Mouse (Mus musculus) liver, embryonic 16.5 days (tissue): ENCODE results near the gene Wdr25. TPM values are rescaled to one million over a fixed set of nuclear protein-coding genes. Genes with fewer than 3 reads are reported as not detected.

Source experiments
- ATAC-seq: fragments of 200-750 bp; cut with Nextera tagmentation; 2 replicates; pipeline ENCODE4 v1.8.0; 2017; ENCODE audit warnings: low read depth, mild to moderate bottlenecking, moderate number of reproducible peaks, moderate library complexity
- H3K27ac ChIP-seq: fragments of 300-500 bp; sonication (generic); 2 replicates; pipeline ENCODE4 v1.5.1; 2014; ENCODE audit warnings: mild to moderate bottlenecking, low read length
- H3K27me3 ChIP-seq: fragments of 300-500 bp; sonication (generic); 2 replicates; pipeline ENCODE4 v1.6.1; 2014; ENCODE audit warnings: low read depth, low read length, mixed read lengths; ENCODE audit not compliant: control insufficient read depth, insufficient read depth
- H3K36me3 ChIP-seq: fragments of 300-500 bp; sonication (generic); 2 replicates; pipeline ENCODE4 v1.6.1; 2014; ENCODE audit warnings: mild to moderate bottlenecking; ENCODE audit not compliant: control insufficient read depth, insufficient read depth
- H3K4me1 ChIP-seq: fragments of 300-500 bp; sonication (generic); 2 replicates; pipeline ENCODE4 v1.6.1; 2014; ENCODE audit warnings: low read depth, low read length, mixed read lengths; ENCODE audit not compliant: control insufficient read depth
- H3K4me2 ChIP-seq: fragments of 300-500 bp; sonication (generic); 2 replicates; pipeline ENCODE4 v1.6.1; 2014; ENCODE audit warnings: low read depth, low read length, mixed read lengths
- H3K4me3 ChIP-seq: fragments of 300-500 bp; sonication (generic); 2 replicates; pipeline ENCODE4 v1.5.1; 2014; ENCODE audit warnings: low read depth, mild to moderate bottlenecking, low read length
- H3K9ac ChIP-seq: fragments of 300-500 bp; sonication (generic); 2 replicates; pipeline ENCODE4 v1.6.1; 2014; ENCODE audit warnings: low read depth, low read length
- H3K9me3 ChIP-seq: fragments of 300-500 bp; sonication (generic); replicated peaks from 2 replicates; pipeline ENCODE4 v1.6.1; 2016; ENCODE audit warnings: low read length; ENCODE audit not compliant: control insufficient read depth
- WGBS: fragments of 180-500 bp; shearing (Covaris S2); extraction: QIAGEN DNeasy Blood & Tissue Kit; methylation state at CpG from one replicate; pipeline ENCODE4 v1.1.7; 2014; ENCODE audit not compliant: insufficient replicate concordance; 5-methylcytosine and 5-hydroxymethylcytosine counted together
- polyA plus RNA-seq: library from polyadenylated mRNA; unstranded; fragments of >200 nt; fragmentation: Nextera tagmentation; extraction: Ambion mirVana; gene quantifications from 2 replicates; pipeline ENCODE4 v1.2.1, GENCODE M21; 2015

The Wdr25 gene
- polyA plus RNA-seq, 1 experiment from 2014 or later: 1.3 TPM

DNA sequence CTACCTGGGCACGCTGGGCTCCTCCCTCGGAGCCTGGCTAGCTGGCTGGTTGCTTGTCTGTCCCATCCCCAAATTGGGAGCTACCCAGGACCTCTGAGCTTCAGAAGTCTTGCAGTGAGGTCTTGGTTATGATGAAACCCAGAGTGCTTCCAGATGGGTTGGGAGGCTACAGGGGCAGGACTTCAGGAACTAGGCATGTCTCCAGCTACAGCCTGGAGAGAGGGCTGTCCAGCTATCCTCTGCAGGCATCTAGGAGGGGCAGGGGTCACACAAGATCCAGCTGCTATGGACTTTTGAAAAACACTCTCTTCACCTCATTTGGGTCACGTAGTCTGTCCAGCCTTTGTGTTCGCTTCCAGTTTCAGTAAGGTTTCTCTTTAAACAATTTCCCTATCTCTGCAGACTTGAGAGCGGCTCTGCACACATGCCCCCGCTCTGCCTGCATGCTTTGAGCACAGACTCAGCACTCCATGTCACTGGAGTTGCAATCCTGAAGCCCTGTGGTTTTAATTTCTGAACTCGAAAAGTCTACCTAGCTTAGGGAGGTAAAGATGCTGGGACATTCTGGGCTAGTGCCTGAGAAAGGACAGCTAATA, 35.7 kb upstream of the Wdr25 start:
- Histone ChIP-seq H3K36me3 (peaks cover under 1% of the 10 kb centered on the region; the same call in 1 of the 2 replicates), H3K4me2 (no peak overlapping the region), H3K9ac (no peak overlapping the region), H3K27me3 (no peaks in the 10 kb centered on the region), H3K27ac (no peak overlapping the region), H3K4me3 (no peak overlapping the region), H3K9me3 (no peaks in the 10 kb centered on the region), H3K4me1 (no peaks in the 10 kb centered on the region; the same call in 1 of the 2 replicates)
- no peak for ATAC-seq
- WGBS: 70% methylated on average over 7 of the region's 7 CpGs

DNA sequence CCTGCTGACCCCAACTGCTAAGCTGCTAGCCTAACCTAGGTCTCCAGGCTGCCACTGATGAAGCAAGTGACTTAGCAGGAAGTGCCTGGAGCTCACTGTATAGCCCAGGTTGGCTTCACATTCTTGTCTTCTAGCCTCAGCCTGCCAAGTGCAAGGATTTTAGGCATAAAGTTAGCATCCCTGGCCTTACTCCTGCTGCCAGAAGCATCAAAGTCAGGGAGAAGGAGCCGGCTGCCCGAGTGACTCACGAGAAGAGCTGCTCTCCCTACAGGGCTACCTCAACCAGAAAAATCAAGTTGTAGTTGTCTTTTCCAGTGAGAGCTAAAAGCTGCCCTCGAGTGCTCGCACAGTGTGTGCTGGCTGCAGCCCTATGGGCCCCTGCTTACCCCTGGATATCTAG, 34.9 kb upstream of the Wdr25 start:
- Histone ChIP-seq H3K4me1 (no peaks in the 10 kb centered on the region; the same call in 1 of the 2 replicates), H3K4me2 (no peak overlapping the region), H3K36me3 (peaks cover 7% of the 10 kb centered on the region), H3K27ac (no peak overlapping the region), H3K9ac (no peak overlapping the region), H3K4me3 (no peak overlapping the region), H3K27me3 (no peaks in the 10 kb centered on the region), H3K9me3 (no peaks in the 10 kb centered on the region)
- WGBS: 67% methylated on average over 5 of the region's 5 CpGs
- no peak for ATAC-seq

DNA sequence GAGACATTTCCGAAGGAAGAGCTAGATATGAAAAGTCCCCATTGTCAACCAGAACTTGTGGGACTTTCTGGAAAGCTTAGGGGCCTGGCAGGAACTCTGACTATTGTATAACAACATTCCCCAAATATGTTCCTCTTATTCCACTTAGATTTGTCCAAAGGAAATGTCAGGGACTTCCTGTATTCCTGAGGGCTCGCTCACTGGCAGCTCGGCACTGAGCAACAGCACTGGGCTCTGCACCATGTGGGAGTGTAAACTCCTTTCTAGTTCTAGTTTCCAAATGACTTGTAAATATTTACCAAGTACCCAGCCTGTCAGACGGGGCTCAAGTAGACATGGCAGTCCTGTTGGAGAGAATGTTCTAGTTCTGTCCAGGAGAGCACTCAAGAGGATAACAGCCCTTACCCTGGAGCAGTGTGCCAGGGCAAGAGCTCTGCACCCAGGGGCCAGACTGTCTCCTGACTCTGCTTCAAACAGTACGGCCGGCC, 28.4 kb upstream of the Wdr25 start:
- Histone ChIP-seq H3K9ac (no peak overlapping the region), H3K36me3 (peaks cover 14% of the 10 kb centered on the region), H3K9me3 (no peaks in the 10 kb centered on the region), H3K27me3 (no peaks in the 10 kb centered on the region), H3K27ac (no peak overlapping the region), H3K4me3 (no peak overlapping the region), H3K4me2 (no peak overlapping the region), H3K4me1 (no peaks in the 10 kb centered on the region)
- no peak for ATAC-seq
- WGBS: 66% methylated on average over 6 of the region's 6 CpGs

DNA sequence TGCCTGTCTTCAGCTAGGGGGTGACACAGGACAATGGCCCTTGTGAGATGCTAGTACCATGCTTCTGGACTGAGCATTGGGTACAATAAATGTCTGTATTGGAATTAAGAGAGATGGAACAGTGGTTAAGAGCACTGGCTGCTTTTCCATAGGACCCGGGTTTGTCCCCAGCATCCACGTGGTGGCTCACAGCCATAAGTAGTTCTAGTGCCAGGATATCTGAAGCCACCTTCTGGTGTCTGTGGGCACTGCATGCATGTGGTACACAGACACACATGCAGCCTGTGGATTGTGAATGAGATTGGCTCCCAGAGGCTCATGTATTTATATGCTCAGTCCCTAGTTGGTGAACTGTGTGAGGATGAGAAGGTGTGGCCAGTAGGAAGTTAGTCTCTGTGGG, 23.9 kb upstream of the Wdr25 start:
- 79% methylated on average over 2 of the region's 2 CpGs for WGBS
- no peak overlapping the region for H3K4me3 ChIP-seq
- H3K27ac ChIP-seq: no peak overlapping the region
- H3K27me3 ChIP-seq: no peaks in the 10 kb centered on the region
- H3K36me3 ChIP-seq: peaks cover 8% of the 10 kb centered on the region
- ATAC-seq: no peak
- no peak overlapping the region for H3K4me2 ChIP-seq
- H3K9ac ChIP-seq: no peak overlapping the region
- no peaks in the 10 kb centered on the region for H3K4me1 ChIP-seq
- no peaks in the 10 kb centered on the region for H3K9me3 ChIP-seq

DNA sequence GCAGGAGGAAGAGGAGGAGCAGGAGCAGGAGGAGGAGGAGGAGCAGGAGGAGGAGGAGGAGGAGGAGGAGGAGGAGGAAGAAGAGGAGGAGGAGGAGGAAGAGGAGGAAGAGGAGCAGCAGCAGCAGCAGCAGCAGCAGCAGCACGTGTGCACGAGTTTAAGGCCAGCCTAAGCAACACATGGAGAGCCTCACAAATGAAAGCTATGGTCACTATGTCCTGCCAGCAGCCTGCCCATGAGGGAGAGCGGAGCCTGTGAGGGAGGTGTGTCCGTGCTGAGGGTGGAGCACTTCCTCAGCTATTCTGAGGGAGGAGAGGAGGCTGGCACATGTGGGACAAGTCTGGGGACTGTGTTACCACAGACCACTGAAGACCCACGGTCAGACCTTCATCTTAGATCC, 20.3 kb upstream of the Wdr25 start:
- no peak overlapping the region for H3K27ac ChIP-seq
- H3K27me3 ChIP-seq: no peaks in the 10 kb centered on the region
- H3K36me3 ChIP-seq: peaks cover 14% of the 10 kb centered on the region
- WGBS: 60% methylated on average over 5 of the region's 5 CpGs
- no peak overlapping the region for H3K4me3 ChIP-seq
- H3K4me2 ChIP-seq: no peak overlapping the region
- H3K4me1 ChIP-seq: no peaks in the 10 kb centered on the region
- no peak for ATAC-seq
- no peaks in the 10 kb centered on the region for H3K9me3 ChIP-seq
- H3K9ac ChIP-seq: no peak overlapping the region

DNA sequence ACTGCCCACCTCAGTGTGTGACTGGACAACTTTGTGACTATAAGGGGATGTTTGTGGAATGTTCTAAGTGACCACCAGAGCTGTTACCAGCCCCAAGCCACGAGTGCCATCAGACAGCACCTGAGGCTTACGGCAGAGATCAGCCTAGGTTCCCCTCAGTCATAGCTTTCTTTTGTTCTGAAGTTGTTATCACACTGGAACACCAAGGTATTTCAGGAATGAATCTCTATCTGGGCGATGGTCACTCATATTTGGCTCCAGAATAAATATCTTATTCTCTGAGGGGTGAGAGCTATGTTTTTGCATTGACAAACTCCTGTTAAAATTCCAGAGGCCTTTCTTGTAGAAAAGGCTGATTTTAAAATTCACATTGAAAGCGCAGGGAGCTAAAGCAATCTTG, 14.3 kb upstream of the Wdr25 start:
- Histone ChIP-seq H3K4me1 (no peaks in the 10 kb centered on the region), H3K4me2 (no peak overlapping the region), H3K36me3 (peaks cover 11% of the 10 kb centered on the region), H3K9ac (no peak overlapping the region), H3K4me3 (no peak overlapping the region), H3K27me3 (no peaks in the 10 kb centered on the region), H3K27ac (no peak overlapping the region), H3K9me3 (no peaks in the 10 kb centered on the region)
- 77% methylated on average over 4 of the region's 4 CpGs for WGBS
- no peak for ATAC-seq

DNA sequence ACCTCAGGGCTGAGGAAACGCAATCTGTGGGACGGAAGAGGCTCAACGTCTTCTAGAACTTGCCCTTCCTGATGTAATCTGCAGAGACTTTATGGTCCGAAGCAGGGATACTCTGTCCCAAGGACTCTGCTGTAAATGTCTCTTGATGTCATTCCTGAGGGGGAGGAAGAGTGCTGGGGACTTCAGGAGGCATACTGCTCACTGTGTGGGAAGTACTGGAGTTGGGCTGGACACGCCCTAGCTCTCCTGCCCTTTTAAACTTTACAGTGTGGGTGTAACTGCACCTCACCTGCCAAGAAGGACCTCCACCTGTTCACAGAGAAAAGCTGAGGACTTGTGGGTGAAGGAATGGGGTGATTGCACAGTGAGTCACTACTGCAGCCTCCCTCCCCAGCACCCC, 12.8 kb upstream of the Wdr25 start:
- Histone ChIP-seq H3K27me3 (no peaks in the 10 kb centered on the region), H3K9ac (no peak overlapping the region), H3K9me3 (no peaks in the 10 kb centered on the region), H3K4me1 (no peaks in the 10 kb centered on the region), H3K4me2 (no peak overlapping the region), H3K4me3 (no peak overlapping the region), H3K27ac (no peak overlapping the region), H3K36me3 (peaks cover 6% of the 10 kb centered on the region)
- no peak for ATAC-seq
- WGBS: 75% methylated on average over 5 of the region's 5 CpGs

DNA sequence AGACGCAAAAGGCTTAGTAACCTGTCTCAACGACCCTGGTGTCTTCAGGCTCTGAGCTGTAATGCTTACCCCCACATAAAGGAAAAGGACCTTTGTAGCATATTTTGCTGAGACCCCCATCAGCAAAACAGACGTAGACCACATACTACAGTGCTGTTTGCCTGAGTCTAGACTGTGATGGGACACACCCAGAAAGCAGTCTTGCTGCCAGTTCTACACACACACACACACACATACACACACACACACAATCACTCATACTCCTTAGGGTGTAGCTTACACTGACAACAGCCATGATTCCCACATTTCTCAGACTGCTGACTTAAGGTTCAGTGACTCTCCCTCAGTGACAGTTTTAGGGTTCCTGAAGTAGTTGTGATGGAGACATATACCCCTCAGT, 12.2 kb upstream of the Wdr25 start:
- Histone ChIP-seq H3K4me3 (no peak overlapping the region), H3K36me3 (peaks cover 6% of the 10 kb centered on the region), H3K27ac (no peak overlapping the region), H3K4me1 (no peaks in the 10 kb centered on the region), H3K9me3 (no peaks in the 10 kb centered on the region), H3K4me2 (no peak overlapping the region), H3K9ac (no peak overlapping the region), H3K27me3 (no peaks in the 10 kb centered on the region)
- 60% methylated on average over 3 of the region's 3 CpGs for WGBS
- ATAC-seq: no peak

DNA sequence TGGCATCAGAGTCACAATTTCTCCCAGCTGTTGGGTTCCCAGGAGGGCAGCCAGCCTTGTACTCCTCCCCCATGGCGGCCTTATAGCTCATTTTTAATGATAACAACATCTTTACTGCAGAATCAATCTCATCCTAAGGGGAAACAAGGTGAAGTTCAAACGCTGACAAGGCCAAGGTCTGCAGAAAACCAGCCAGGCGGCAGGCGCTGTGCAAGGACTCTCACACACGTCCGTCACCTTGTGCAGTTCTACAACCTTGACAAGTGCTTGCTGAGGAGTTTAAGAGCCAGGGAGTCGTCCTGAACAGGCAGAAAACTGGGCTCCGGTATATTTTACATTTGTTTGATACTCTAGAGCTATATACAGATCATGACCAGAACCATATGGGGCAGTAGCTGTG, 10.7 kb upstream of the Wdr25 start:
- no peak for ATAC-seq
- Histone ChIP-seq H3K27ac (no peak overlapping the region), H3K9ac (no peak overlapping the region), H3K4me2 (no peak overlapping the region), H3K9me3 (no peaks in the 10 kb centered on the region), H3K4me1 (no peaks in the 10 kb centered on the region), H3K4me3 (no peak overlapping the region), H3K36me3 (peaks cover 6% of the 10 kb centered on the region), H3K27me3 (no peaks in the 10 kb centered on the region)
- WGBS: 75% methylated on average over 8 of the region's 8 CpGs
